Mouse (Mus musculus) induced T-regulatory cell, adult 2 months (primary cell): ENCODE results near the gene Izumo1.
"Not testable (repeated sequence)": the region's sequence is repeated elsewhere in the genome, so short reads cannot be mapped to it uniquely, and the experiment has no call there.

Source experiments
- DNase-seq: peaks from one replicate; pipeline ENCODE4 v3.0.0-alpha.2; 2012; ENCODE audit warnings: low read depth

Izumo1 gene

DNA sequence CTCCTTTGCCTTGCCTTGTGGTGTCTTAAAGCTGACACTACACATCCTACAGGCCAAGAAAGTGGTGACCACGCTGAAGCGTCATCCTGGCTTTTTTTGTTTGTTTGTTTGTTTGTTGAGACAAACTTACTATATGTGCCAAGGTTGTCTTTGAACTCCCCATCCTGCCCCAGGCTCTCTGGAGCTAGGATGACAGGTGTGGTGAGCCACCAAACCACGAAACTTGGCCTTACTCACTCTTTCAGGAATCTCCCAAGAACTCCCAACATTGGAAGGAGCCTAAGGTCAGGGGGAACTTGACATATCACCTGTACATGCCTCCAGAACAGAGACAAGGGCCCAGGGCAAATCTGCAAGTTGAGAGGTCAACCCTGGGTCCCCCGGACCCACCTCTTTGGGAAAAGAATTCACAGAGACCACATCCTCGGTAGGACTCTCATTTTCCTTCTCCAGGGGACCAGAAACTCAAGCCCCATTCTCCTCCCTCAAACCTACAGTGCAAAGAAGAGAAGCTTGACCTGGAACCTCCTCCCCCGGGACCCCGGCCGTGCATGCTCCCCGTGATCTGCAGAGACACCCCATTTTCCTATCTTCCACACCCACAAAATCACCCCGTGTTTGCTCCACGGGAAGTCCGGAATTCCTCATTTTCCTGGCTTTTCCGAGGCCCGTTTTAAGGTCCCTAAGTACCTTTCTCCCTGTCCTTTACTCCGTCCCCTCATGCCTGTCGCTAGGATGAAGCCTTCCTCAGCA lies 21.1 kb downstream of the Izumo1 start:
- DNase-seq = peak; percentile 46

- peak; percentile 97 for DNase-seq
Observed at GRCm38 (mm10) chr7:45643441-45644178, 22.0 kb downstream of the Izumo1 start.

DNA sequence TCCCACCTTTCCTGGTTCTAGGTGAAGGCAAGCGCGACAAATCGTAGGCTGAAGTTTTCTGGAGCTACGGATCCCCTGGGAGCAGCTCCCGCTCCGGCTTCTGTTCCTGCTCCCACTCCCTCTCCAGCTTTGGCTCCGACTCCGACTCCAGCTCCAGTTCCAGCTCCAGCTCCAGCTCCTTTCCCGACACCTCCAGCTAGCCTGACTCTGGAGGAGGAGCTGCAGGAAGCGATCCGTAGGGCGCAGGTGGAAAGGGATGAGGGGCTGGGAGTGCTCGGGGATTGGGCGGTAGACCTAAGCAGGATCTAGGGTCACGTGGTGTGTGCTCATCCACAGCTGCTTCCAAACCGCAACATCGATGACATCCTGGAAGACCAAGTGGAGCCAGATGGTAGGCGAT lies 22.6 kb downstream of the Izumo1 start:
- DNase-seq = no peak

GRCm38 (mm10) chr7:45644872-45645590 lies 23.4 kb downstream of the Izumo1 start:
- peak; percentile 82 for DNase-seq

- no peak for DNase-seq
Observed at GRCm38 (mm10) chr7:45645591-45645971, 24.0 kb downstream of the Izumo1 start.

- peak; percentile 39 for DNase-seq
Observed at GRCm38 (mm10) chr7:45646671-45647070, 25.1 kb downstream of the Izumo1 start.

GRCm38 (mm10) chr7:45649351-45649750 lies 27.7 kb downstream of the Izumo1 start:
- DNase-seq = no peak

GRCm38 (mm10) chr7:45650484-45650883 lies 28.9 kb downstream of the Izumo1 start:
- DNase-seq = not testable (repeated sequence)

DNA sequence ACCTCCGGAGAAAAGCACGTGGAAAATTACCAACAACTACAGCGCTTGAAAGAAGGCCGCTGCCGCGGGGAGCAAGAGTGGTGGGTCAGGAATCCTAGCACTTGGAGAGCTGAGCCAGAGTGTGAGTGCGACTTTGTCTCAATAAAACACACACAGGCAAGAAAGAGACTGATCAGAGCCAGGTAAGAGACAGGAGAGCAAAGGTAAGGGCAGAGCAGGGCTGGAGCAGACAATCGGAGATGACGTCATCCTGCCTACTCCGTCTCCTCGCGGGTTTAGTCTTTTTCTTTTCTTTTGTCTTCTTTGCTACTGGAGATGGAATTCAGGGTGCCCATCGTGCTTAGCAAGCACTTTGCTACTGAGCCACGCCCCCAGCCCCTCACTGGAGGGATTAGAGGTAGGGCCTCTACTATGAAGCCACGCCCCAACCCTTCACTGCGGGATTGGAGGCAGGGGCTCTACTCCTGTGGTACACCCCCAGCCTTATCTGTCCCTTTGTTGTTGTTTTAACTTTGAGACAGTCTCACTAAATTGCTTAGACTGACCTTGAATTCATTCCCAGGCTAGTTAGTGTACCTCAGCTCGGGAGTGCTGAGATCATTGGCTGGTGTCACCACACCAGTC lies 32.9 kb downstream of the Izumo1 start:
- DNase-seq = peak; percentile 25

GRCm38 (mm10) chr7:45660746-45661478 lies 39.3 kb downstream of the Izumo1 start:
- no peak for DNase-seq

- not testable (repeated sequence) for DNase-seq
Observed at GRCm38 (mm10) chr7:45661702-45662101, 40.1 kb downstream of the Izumo1 start.

- no peak for DNase-seq
Observed at GRCm38 (mm10) chr7:45665303-45666138, 43.9 kb downstream of the Izumo1 start.

- DNase-seq = no peak
Observed at GRCm38 (mm10) chr7:45666161-45666560, 44.5 kb downstream of the Izumo1 start, which contains the start of gene Fut2. Gene Fut2, minus strand, starts transcription at chr7:45666394.

DNA sequence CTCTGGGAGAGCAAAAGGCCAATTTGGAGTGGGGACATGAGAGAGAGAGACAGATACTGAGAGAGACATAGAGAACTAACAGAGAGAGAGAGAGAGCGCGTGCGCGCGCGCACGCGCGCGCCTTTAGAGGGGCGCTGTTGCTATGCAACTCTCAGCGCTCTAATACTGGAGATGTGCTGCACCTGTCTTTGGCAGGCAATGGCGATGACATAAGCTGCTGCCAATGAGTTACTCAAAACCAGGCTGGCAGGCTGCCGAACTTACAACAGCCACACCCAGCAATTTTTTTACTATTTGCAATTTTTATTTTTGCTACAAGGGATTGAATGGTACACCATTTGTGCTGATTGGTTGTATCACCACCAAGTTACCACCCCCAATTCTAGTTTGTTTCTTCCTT lies 46.1 kb downstream of the Izumo1 start:
- no peak for DNase-seq

- DNase-seq = peak; percentile 53
Observed at GRCm38 (mm10) chr7:45668921-45669320, 47.3 kb downstream of the Izumo1 start.

- no peak for DNase-seq
Observed at GRCm38 (mm10) chr7:45677627-45678295, 56.1 kb downstream of the Izumo1 start.
